Mouse (Mus musculus) MEL (cell line): ENCODE measurements at regions not wholly inside any gene's neighbourhood (a gene's known extent, or its start where the extent isn't known, plus 50 kb on each side); places are given as distances from the start of the nearest gene placed in this dataset.

Experiments
- DNase-seq: peaks from one replicate; pipeline ENCODE4 v3.0.0; 2011; ENCODE audit warnings: low read depth, low spot score
- H3K27ac ChIP-seq: 2 replicates; pipeline ENCODE4 v1.5.1; 2012; ENCODE audit warnings: low read depth, mild to moderate bottlenecking, control low read depth, low read length, moderate library complexity; ENCODE audit not compliant: control insufficient read depth
- H3K27me3 ChIP-seq, 2 experiments: fragments of 150-350 bp in 1 of 2; sonication (generic) in 1 of 2; 2 replicates each; pipeline ENCODE4 v1.6.1; 2012; ENCODE audit warnings: low read length in 2 of 2, mild to moderate bottlenecking in 2 of 2, improper control_type of control experiment in 1 of 2, moderate library complexity in 1 of 2; ENCODE audit not compliant: insufficient read depth in 2 of 2, control insufficient read depth in 1 of 2
- H3K36me3 ChIP-seq, 2 experiments: 2 replicates each; pipeline ENCODE4 v1.6.1; 2012 to 2014; ENCODE audit warnings: low read length in 2 of 2, improper control_type of control experiment in 1 of 2, inconsistent platforms in 1 of 2, mild to moderate bottlenecking in 1 of 2; ENCODE audit not compliant: insufficient read depth in 2 of 2, control insufficient read depth in 1 of 2
- H3K4me1 ChIP-seq, 2 experiments: fragments of 150-350 bp in 1 of 2; sonication (generic) in 1 of 2; 2 replicates each; pipeline ENCODE4 v1.6.1; 2012; ENCODE audit warnings: low read length in 2 of 2, improper control_type of control experiment in 1 of 2, mild to moderate bottlenecking in 1 of 2; ENCODE audit not compliant: insufficient read depth in 2 of 2, control insufficient read depth in 1 of 2
- H3K4me3 ChIP-seq, 2 experiments: fragments of 150-350 bp in 1 of 2; sonication (generic) in 1 of 2; 2 replicates each; pipeline ENCODE4 v1.5.1; 2012; ENCODE audit warnings: low read depth in 2 of 2, low read length in 2 of 2, mild to moderate bottlenecking in 2 of 2, moderate library complexity in 2 of 2, control low read depth in 1 of 2, improper control_type of control experiment in 1 of 2; ENCODE audit not compliant: control insufficient read depth in 1 of 2, insufficient read depth in 1 of 2
- H3K79me2 ChIP-seq: 2 replicates; pipeline ENCODE4 v1.6.1; 2012; ENCODE audit warnings: mild to moderate bottlenecking, low read length, moderate library complexity; ENCODE audit not compliant: control insufficient read depth, poor library complexity, insufficient read depth
- H3K9ac ChIP-seq: 2 replicates; pipeline ENCODE4 v1.6.1; 2012; ENCODE audit warnings: low read depth, mild to moderate bottlenecking, control low read depth, low read length, moderate library complexity; ENCODE audit not compliant: control insufficient read depth, poor library complexity, severe bottlenecking
- H3K9me3 ChIP-seq: fragments of 150-350 bp; sonication (generic); replicated peaks from 2 replicates; pipeline ENCODE4 v1.6.1; 2012; ENCODE audit warnings: mild to moderate bottlenecking, low read length, improper control_type of control experiment, moderate library complexity; ENCODE audit not compliant: insufficient read depth
- CHD1 ChIP-seq: IDR thresholded peaks from 2 replicates; pipeline ENCODE4 v1.6.1; 2012; ENCODE audit warnings: low read depth, mild to moderate bottlenecking, inconsistent platforms, low read length, improper control_type of control experiment
- CTCF ChIP-seq, 3 experiments: IDR thresholded peaks in 2 of 3; conservative IDR thresholded peaks in 1 of 3; 2 replicates each; pipeline ENCODE4 v1.5.1; 2011 to 2012; ENCODE audit warnings: low read length in 3 of 3, low read depth in 2 of 3, mild to moderate bottlenecking in 2 of 3, improper control_type of control experiment in 1 of 3, inconsistent platforms in 1 of 3, mixed read lengths in 1 of 3, moderate library complexity in 1 of 3; ENCODE audit not compliant: control insufficient read depth in 1 of 3, insufficient read depth in 1 of 3, poor library complexity in 1 of 3, severe bottlenecking in 1 of 3
- E2F4 ChIP-seq: IDR thresholded peaks from 2 replicates; pipeline ENCODE4 v1.6.1; 2011; ENCODE audit warnings: low read depth, low read length, improper control_type of control experiment, borderline replicate concordance
- ELF1 ChIP-seq: IDR thresholded peaks from 2 replicates; pipeline ENCODE4 v1.6.1; 2014; ENCODE audit warnings: low read depth, mild to moderate bottlenecking, inconsistent platforms, low read length, improper control_type of control experiment, moderate library complexity
- EP300 ChIP-seq, 2 experiments: IDR thresholded peaks; 2 replicates each; pipeline ENCODE4 v1.6.1; 2011; ENCODE audit warnings: improper control_type of control experiment in 2 of 2, low read length in 2 of 2, low read depth in 1 of 2, mild to moderate bottlenecking in 1 of 2
- ETS1 ChIP-seq: IDR thresholded peaks from 2 replicates; pipeline ENCODE4 v1.6.1; 2012; ENCODE audit warnings: low read depth, mild to moderate bottlenecking, inconsistent platforms, low read length, improper control_type of control experiment, moderate library complexity
- GABPA ChIP-seq: IDR thresholded peaks from 2 replicates; pipeline ENCODE4 v1.6.1; 2012; ENCODE audit warnings: low read depth, mild to moderate bottlenecking, inconsistent platforms, low read length, improper control_type of control experiment, moderate library complexity
- HCFC1 ChIP-seq: IDR thresholded peaks from 2 replicates; pipeline ENCODE4 v1.6.1; 2012; ENCODE audit warnings: low read depth, mild to moderate bottlenecking, inconsistent platforms, low read length, improper control_type of control experiment, moderate library complexity
- JUND ChIP-seq: IDR thresholded peaks from 2 replicates; pipeline ENCODE4 v1.6.1; 2011; ENCODE audit warnings: low read depth, mild to moderate bottlenecking, improper control_type of control experiment, low read length
- KAT2A ChIP-seq: conservative IDR thresholded peaks from 2 replicates; pipeline ENCODE4 v1.6.1; 2012; ENCODE audit warnings: low read depth, low read length, improper control_type of control experiment, inconsistent platforms
- MAFK ChIP-seq: IDR thresholded peaks from 2 replicates; pipeline ENCODE4 v1.6.1; 2011; ENCODE audit warnings: low read depth, mild to moderate bottlenecking, low read length, improper control_type of control experiment, borderline replicate concordance
- MAX ChIP-seq: IDR thresholded peaks from 2 replicates; pipeline ENCODE4 v1.6.1; 2011; ENCODE audit warnings: low read length, improper control_type of control experiment
- MAZ ChIP-seq: IDR thresholded peaks from 2 replicates; pipeline ENCODE4 v1.6.1; 2012; ENCODE audit warnings: low read depth, mild to moderate bottlenecking, inconsistent platforms, low read length, improper control_type of control experiment
- MEF2A ChIP-seq: IDR thresholded peaks from 2 replicates; pipeline ENCODE4 v1.6.1; 2014; ENCODE audit warnings: low read depth, mild to moderate bottlenecking, inconsistent platforms, low read length, improper control_type of control experiment; ENCODE audit not compliant: poor library complexity, insufficient replicate concordance, severe bottlenecking; ENCODE audit errors: extremely low read depth
- MYC ChIP-seq: IDR thresholded peaks from 2 replicates; pipeline ENCODE4 v1.6.1; 2011; ENCODE audit warnings: low read depth, mild to moderate bottlenecking, low read length, improper control_type of control experiment, moderate library complexity
- NELFE ChIP-seq: IDR thresholded peaks from 2 replicates; pipeline ENCODE4 v1.6.1; 2011; ENCODE audit warnings: low read depth, low read length, improper control_type of control experiment
- POLR2A ChIP-seq, 2 experiments: IDR thresholded peaks; 2 replicates each; pipeline ENCODE4 v1.6.1; 2011 to 2012; ENCODE audit warnings: low read length in 2 of 2, mild to moderate bottlenecking in 2 of 2, control low read depth in 1 of 2, improper control_type of control experiment in 1 of 2, low read depth in 1 of 2, moderate library complexity in 1 of 2; ENCODE audit not compliant: control insufficient read depth in 1 of 2, insufficient read depth in 1 of 2, poor library complexity in 1 of 2
- POLR2AphosphoS2 ChIP-seq: IDR thresholded peaks from 2 replicates; pipeline ENCODE4 v1.6.1; 2011; ENCODE audit warnings: low read length, improper control_type of control experiment
- POLR2AphosphoS5 ChIP-seq: IDR thresholded peaks from 2 replicates; pipeline ENCODE4 v1.6.1; 2012; ENCODE audit warnings: low read depth, borderline replicate concordance, mild to moderate bottlenecking, inconsistent platforms, low read length, moderate library complexity, mixed read lengths
- RAD21 ChIP-seq: IDR thresholded peaks from 2 replicates; pipeline ENCODE4 v1.6.1; 2011; ENCODE audit warnings: mild to moderate bottlenecking, low read depth, low read length, improper control_type of control experiment
- SIN3A ChIP-seq: IDR thresholded peaks from 2 replicates; pipeline ENCODE4 v1.6.1; 2012; ENCODE audit warnings: low read length, improper control_type of control experiment, inconsistent platforms
- SMC3 ChIP-seq: IDR thresholded peaks from 2 replicates; pipeline ENCODE4 v1.6.1; 2011; ENCODE audit warnings: low read depth, low read length, improper control_type of control experiment
- TBP ChIP-seq: IDR thresholded peaks from 2 replicates; pipeline ENCODE4 v1.8.0; 2011; ENCODE audit warnings: low read depth, low read length, improper control_type of control experiment
- TCF12 ChIP-seq: IDR thresholded peaks from 2 replicates; pipeline ENCODE4 v1.6.1; 2014; ENCODE audit warnings: low read depth, mild to moderate bottlenecking, inconsistent platforms, low read length, improper control_type of control experiment, moderate library complexity
- USF1 ChIP-seq: IDR thresholded peaks from 2 replicates; pipeline ENCODE4 v1.6.1; 2014; ENCODE audit warnings: low read depth, mild to moderate bottlenecking, inconsistent platforms, low read length, improper control_type of control experiment, moderate library complexity
- USF2 ChIP-seq, 2 experiments: IDR thresholded peaks; 2 replicates each; pipeline ENCODE4 v1.6.1; 2011 to 2012; ENCODE audit warnings: improper control_type of control experiment in 2 of 2, low read length in 2 of 2, borderline replicate concordance in 1 of 2, inconsistent platforms in 1 of 2, low read depth in 1 of 2, mild to moderate bottlenecking in 1 of 2; ENCODE audit not compliant: insufficient read depth in 1 of 2
- ZKSCAN1 ChIP-seq: IDR thresholded peaks from 2 replicates; pipeline ENCODE4 v1.6.1; 2012; ENCODE audit warnings: low read depth, mild to moderate bottlenecking, inconsistent platforms, low read length, improper control_type of control experiment, moderate library complexity
- ZMIZ1 ChIP-seq: IDR thresholded peaks from 2 replicates; pipeline ENCODE4 v1.6.1; 2012; ENCODE audit warnings: low read depth, mild to moderate bottlenecking, inconsistent platforms, low read length, improper control_type of control experiment, moderate library complexity
- ZNF384 ChIP-seq: IDR thresholded peaks from 2 replicates; pipeline ENCODE4 v1.6.1; 2012; ENCODE audit warnings: low read depth, mild to moderate bottlenecking, inconsistent platforms, low read length, improper control_type of control experiment

- no peaks in the 10 kb centered on the region for H3K9me3 ChIP-seq
- no peak overlapping the region for H3K27ac ChIP-seq
- no peak for DNase-seq
- H3K9ac ChIP-seq: no peak overlapping the region
- H3K4me1 ChIP-seq: peaks cover 0 to 4% of the 10 kb centered on the region in 2 experiments; a peak in 2 of 4 replicates
- no peak for TF ChIP-seq RAD21
- TF ChIP-seq JUND: no peak
- TF ChIP-seq MEF2A: no peak
- no peak for TF ChIP-seq CTCF (IDR thresholded peaks at IDR 0.05 in 2 of 3, conservative IDR thresholded peaks at IDR 0.05 in 1 of 3; ENCODE audit: control insufficient read depth in 1 of 3, insufficient read depth in 1 of 3, low read depth in 2 of 3, low read length in 3 of 3, poor library complexity in 1 of 3, severe bottlenecking in 1 of 3)
- TF ChIP-seq ELF1: no peak
- TF ChIP-seq E2F4: no peak
- no peak for TF ChIP-seq GABPA
- no peak for TF ChIP-seq SMC3
- no peak for TF ChIP-seq HCFC1
- TF ChIP-seq CHD1: no peak
- TF ChIP-seq ETS1: no peak
- H3K27me3 ChIP-seq: no peaks in the 10 kb centered on the region
- H3K36me3 ChIP-seq: peaks cover 0 to 6% of the 10 kb centered on the region in 2 experiments; a peak in 2 of 4 replicates
- no peak overlapping the region for H3K4me3 ChIP-seq
- no peaks in the 10 kb centered on the region for H3K79me2 ChIP-seq
Observed at GRCm38 (mm10) chr17:3260796-3261195, 65.6 kb upstream of the Tiam2 start.

- Histone ChIP-seq H3K36me3 (peaks cover 0 to 4% of the 10 kb centered on the region in 2 experiments; a peak in 2 of 4 replicates), H3K27me3 (no peaks in the 10 kb centered on the region), H3K27ac (peak overlapping the region; percentile 57), H3K9ac (peak overlapping the region; percentile 60), H3K4me1 (peaks cover 0 to 8% of the 10 kb centered on the region in 2 experiments; a peak in 2 of 4 replicates), H3K79me2 (no peaks in the 10 kb centered on the region), H3K4me3 (peak overlapping the region; percentile 5 to 56; a peak in 3 of 4 replicates), H3K9me3 (no peaks in the 10 kb centered on the region)
- peak; percentile 90 for DNase-seq
- TF ChIP-seq TBP (no peak), POLR2A (IDR thresholded peaks at IDR 0.05; ENCODE audit: control insufficient read depth in 1 of 2, insufficient read depth in 1 of 2, low read depth in 1 of 2, low read length in 2 of 2, poor library complexity in 1 of 2) (no peak), CTCF (IDR thresholded peaks at IDR 0.05 in 2 of 3, conservative IDR thresholded peaks at IDR 0.05 in 1 of 3; ENCODE audit: control insufficient read depth in 1 of 3, insufficient read depth in 1 of 3, low read depth in 2 of 3, low read length in 3 of 3, poor library complexity in 1 of 3, severe bottlenecking in 1 of 3) (peak; percentile 54 to 70 (median 66); a peak in 5 of 6 replicates), MEF2A (no peak), ZKSCAN1 (no peak), EP300 (IDR thresholded peaks at IDR 0.05; ENCODE audit: low read depth in 1 of 2, low read length in 2 of 2) (peak; percentile 53 to 63; a peak in 3 of 4 replicates), USF1 (no peak), MAZ (no peak), ETS1 (peak; percentile 40), SIN3A (no peak), JUND (no peak), ZNF384 (no peak), MAX (no peak), TCF12 (peak; percentile 72), MYC (no peak), HCFC1 (no peak), KAT2A (no peak), ZMIZ1 (no peak), NELFE (no peak), MAFK (no peak), POLR2AphosphoS2 (no peak), USF2 (IDR thresholded peaks at IDR 0.05; ENCODE audit: borderline replicate concordance in 1 of 2, insufficient read depth in 1 of 2, low read depth in 1 of 2, low read length in 2 of 2) (no peak), ELF1 (no peak), POLR2AphosphoS5 (no peak)
Observed at GRCm38 (mm10) chr17:3273108-3274091, 53.0 kb upstream of the Tiam2 start.
